Mouse (Mus musculus) C2C12 (cell line): Measurements from ENCODE around the gene Cga. TPM values are rescaled to one million over a fixed set of nuclear protein-coding genes. Genes with fewer than 3 reads are reported as not detected.
A peak's percentile ranks its signal among the peaks of the same experiment; 100 is the strongest.

Source experiments
- H3K27me3 ChIP-seq: one replicate; pipeline ENCODE4 v1.6.1; 2011; ENCODE audit not compliant: control insufficient read depth, insufficient read depth, insufficient read length
- H3K36me3 ChIP-seq: one replicate; pipeline ENCODE4 v1.6.1; 2011; ENCODE audit not compliant: control insufficient read depth, insufficient read depth
- H3K4me3 ChIP-seq: one replicate; pipeline ENCODE4 v1.5.1; 2011; ENCODE audit warnings: mild to moderate bottlenecking, control low read depth; ENCODE audit not compliant: poor library complexity, insufficient read depth, severe bottlenecking
- H3K79me2 ChIP-seq: one replicate; pipeline ENCODE4 v1.6.1; 2011; ENCODE audit not compliant: control insufficient read depth, insufficient read depth
- H3K79me3 ChIP-seq: one replicate; pipeline ENCODE4 v1.6.1; 2011; ENCODE audit warnings: low read depth, control low read depth
- H3ac ChIP-seq: one replicate; pipeline ENCODE3; 2011; ENCODE audit warnings: low read depth; ENCODE audit not compliant: control insufficient read depth, insufficient read length
- CEBPB ChIP-seq: IDR thresholded peaks from one replicate; pipeline ENCODE4 v1.6.1; 2011; ENCODE audit warnings: low read depth, mild to moderate bottlenecking, control low read depth, moderate library complexity
- CTCF ChIP-seq: IDR thresholded peaks from one replicate; pipeline ENCODE4 v1.5.1; 2011; ENCODE audit not compliant: control insufficient read depth, insufficient read depth, insufficient read length
- FOSL1 ChIP-seq: IDR thresholded peaks from one replicate; pipeline ENCODE4 v1.8.0; 2011; ENCODE audit warnings: mild to moderate bottlenecking, low read length; ENCODE audit not compliant: poor library complexity, insufficient read depth, severe bottlenecking
- MAX ChIP-seq: IDR thresholded peaks from one replicate; pipeline ENCODE4 v1.6.1; 2011; ENCODE audit warnings: mild to moderate bottlenecking, control low read depth
- MYOD1 ChIP-seq: IDR thresholded peaks from one replicate; pipeline ENCODE4 v1.6.1; 2011; ENCODE audit warnings: low read depth; ENCODE audit not compliant: control insufficient read depth, insufficient read length
- MYOG ChIP-seq: IDR thresholded peaks from one replicate; pipeline ENCODE4 v1.6.1; 2011; ENCODE audit not compliant: control insufficient read depth, insufficient read length; ENCODE audit errors: extremely low read depth
- USF1 ChIP-seq: IDR thresholded peaks from one replicate; pipeline ENCODE4 v1.6.1; 2011; ENCODE audit warnings: low read depth, mild to moderate bottlenecking, control low read depth, moderate library complexity
- polyA plus RNA-seq: library from polyadenylated mRNA; unstranded; fragments of >200 nt; fragmentation: generic; extraction: Trizol; gene quantifications from one replicate; pipeline ENCODE4 v1.2.1, GENCODE M21; 2012; ENCODE audit warnings: missing spikeins

Cga gene
- polyA plus RNA-seq, 1 experiment: not detected

DNA sequence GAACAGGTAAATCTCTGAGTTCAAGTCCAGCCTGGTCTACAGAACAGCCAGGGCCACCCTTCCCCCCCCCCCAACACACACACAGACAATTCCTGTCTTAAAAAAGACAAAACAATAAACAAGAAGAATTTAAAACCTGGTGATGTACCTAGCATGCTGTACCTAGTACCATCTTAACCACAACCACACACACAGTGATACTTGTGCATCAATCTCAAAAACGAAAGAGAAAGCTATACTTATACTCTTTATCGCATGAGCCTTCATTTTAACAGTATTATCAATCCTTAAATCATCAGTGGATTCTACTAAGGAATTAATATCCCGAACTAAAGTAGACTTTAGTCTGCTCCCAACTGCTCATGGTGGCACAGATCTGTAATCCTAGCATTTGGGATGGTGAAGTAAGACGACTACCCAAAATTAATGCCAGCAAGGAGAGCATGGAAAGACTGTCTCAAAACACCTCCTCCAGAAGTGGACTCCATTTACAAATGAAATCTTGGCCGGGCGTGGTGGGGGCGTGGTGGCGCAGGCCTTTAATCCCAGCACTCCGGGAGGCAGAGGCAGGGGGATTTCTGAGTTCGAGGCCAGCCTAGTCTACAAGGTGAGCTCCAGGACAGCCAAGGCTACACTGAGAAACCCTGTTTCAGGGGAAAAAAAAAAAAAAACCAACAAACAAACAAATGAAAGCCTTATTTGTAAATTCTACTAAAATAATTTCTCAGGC, 12.5 kb upstream of the Cga start:
- Histone ChIP-seq H3K4me3 (peak overlapping the region; percentile 66), H3K79me2 (peaks cover 76% of the 10 kb centered on the region), H3ac (no peak overlapping the region), H3K79me3 (peaks cover 60% of the 10 kb centered on the region), H3K27me3 (no peaks in the 10 kb centered on the region), H3K36me3 (peaks cover 5% of the 10 kb centered on the region)
- TF ChIP-seq CEBPB (no peak), MAX (no peak), MYOG (no peak)

DNA sequence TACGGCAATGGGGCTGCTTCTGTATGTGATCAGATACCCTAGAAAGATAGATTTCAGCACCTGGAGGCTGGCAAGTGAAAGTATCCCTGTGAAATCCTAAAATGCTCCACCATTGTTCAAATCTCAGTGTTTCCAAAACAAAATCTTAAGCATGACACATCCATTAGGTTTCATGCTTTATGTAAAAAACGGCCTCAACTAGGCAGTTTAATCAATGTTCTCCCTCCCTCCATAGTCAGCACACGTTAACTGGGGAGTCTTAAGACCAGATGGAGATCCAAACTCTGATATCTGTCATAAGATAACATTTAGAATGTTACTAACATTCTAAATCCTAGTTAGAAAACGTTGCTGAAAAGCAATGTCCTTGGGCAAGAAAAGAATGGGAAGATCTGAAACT, 11.7 kb upstream of the Cga start:
- H3K27me3 ChIP-seq: no peaks in the 10 kb centered on the region
- peak overlapping the region; percentile 66 for H3K4me3 ChIP-seq
- peaks cover 2% of the 10 kb centered on the region for H3K36me3 ChIP-seq
- peaks cover 68% of the 10 kb centered on the region for H3K79me2 ChIP-seq
- TF ChIP-seq MAX: no peak
- TF ChIP-seq MYOD1: no peak
- no peak for TF ChIP-seq MYOG
- TF ChIP-seq USF1: no peak
- no peak for TF ChIP-seq CEBPB
- TF ChIP-seq CTCF: no peak
- no peak for TF ChIP-seq FOSL1
- H3ac ChIP-seq: peak overlapping the region; percentile 35
- H3K79me3 ChIP-seq: peaks cover 53% of the 10 kb centered on the region

DNA sequence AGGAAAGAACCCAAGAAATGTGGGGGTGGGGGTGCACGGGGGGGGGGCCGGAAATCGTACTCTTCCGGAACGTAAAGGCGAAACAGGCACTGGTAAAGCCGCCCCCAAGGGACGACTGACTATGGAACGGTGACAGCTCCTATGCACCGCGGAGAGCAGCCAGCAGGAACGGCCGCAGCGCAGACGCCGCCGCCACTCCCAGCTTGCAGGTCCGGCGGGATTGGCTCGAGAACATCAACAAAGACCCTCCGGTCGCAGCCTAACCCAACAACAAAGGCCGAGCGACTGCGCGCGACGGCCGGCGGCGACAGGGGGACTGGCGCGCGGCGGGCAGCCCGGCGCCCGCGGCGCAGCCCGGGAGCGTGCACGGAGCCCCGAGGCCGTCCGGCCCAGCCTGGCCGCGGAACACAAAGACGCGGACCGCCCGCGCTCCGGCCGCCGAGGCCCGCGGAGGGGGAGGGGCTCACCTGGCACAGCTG, 11.2 kb upstream of the Cga start:
- Histone ChIP-seq H3K79me3 (peaks cover 50% of the 10 kb centered on the region), H3K27me3 (no peaks in the 10 kb centered on the region), H3K4me3 (peak overlapping the region; percentile 66), H3K36me3 (no peaks in the 10 kb centered on the region), H3ac (peak overlapping the region; percentile 74), H3K79me2 (peaks cover 64% of the 10 kb centered on the region)
- TF ChIP-seq MYOD1: no peak
- no peak for TF ChIP-seq USF1
- no peak for TF ChIP-seq CEBPB
- no peak for TF ChIP-seq MAX
- no peak for TF ChIP-seq MYOG
- TF ChIP-seq CTCF: no peak

DNA sequence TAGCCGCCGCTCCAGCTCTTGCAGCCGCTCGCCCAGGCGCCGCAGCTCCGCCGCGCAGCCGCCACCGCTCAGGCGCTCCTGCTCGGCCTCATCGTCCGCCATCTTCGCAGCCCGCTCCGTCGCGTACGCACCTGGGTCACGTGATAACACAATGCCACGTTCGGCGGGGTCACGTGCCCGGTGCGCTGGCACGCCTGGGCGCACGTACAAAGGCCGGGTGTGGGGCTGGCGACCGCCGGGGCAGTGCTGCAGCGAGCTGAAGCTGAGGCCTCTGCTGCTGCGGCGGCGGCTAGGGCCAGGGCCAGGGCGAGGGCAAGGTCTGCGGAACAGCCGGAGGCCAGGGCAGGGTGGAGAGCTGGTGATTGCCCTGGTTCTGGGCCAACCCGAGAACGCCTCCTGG, 10.8 kb upstream of the Cga start, which contains the start of gene Zfp292:
TSS of gene Zfp292 (minus strand) at position 143 of the 400 bp plus-strand sequence.
- Histone ChIP-seq H3K79me2 (peaks cover 59% of the 10 kb centered on the region), H3K27me3 (no peaks in the 10 kb centered on the region), H3K4me3 (peak within 1 kb of the TSS; percentile 66), H3ac (peak within 1 kb of the TSS; percentile 74), H3K36me3 (no peaks in the 10 kb centered on the region), H3K79me3 (peaks cover 46% of the 10 kb centered on the region)
- TF ChIP-seq MYOG: no peak
- peak; percentile 89 for TF ChIP-seq MAX
- peak; percentile 96 for TF ChIP-seq USF1

DNA sequence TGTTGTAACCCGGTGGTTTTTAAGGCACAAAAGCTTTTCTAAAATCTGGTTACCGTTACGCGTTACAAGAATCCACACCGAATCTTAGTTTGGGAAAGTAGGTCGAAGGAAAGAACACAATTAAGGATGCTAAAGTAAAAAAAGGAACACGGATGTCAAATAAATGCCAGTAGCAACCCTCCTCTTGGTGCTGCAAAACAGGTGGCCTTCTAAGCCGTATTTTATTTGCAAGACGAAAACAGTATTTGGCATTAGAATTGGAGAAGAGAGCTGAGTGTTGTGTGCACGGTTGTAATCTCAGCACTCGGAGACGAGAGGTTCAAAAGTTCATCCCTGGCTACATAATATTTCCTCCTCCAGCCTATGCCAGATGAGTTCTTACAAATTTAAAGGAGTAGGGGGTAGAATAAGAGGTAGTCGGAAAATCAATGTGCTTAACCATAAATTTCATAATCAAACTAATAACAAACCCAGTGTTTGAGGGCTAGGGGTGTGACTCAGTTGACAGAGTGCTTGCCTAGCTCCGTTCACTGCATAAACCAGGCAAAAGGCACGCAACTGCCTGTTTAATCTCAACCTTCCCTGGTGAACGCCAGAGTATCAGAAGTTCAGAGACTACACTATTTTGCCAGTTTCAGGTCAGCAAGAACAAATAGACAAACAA, 10.1 kb upstream of the Cga start:
- Histone ChIP-seq H3ac (peak overlapping the region; percentile 26), H3K79me3 (peaks cover 39% of the 10 kb centered on the region), H3K4me3 (peak overlapping the region; percentile 66), H3K79me2 (peaks cover 52% of the 10 kb centered on the region), H3K36me3 (no peaks in the 10 kb centered on the region), H3K27me3 (no peaks in the 10 kb centered on the region)
- no peak for TF ChIP-seq FOSL1
- TF ChIP-seq CTCF: no peak
- TF ChIP-seq MYOD1: no peak
- TF ChIP-seq CEBPB: no peak
- TF ChIP-seq MYOG: no peak
- no peak for TF ChIP-seq USF1
- no peak for TF ChIP-seq MAX
